Mouse (Mus musculus): ENCODE data around the gene Rrp1.
"Not testable (repeated sequence)": the region's sequence is repeated elsewhere in the genome, so short reads cannot be mapped to it uniquely, and the experiment has no call there.

The Rrp1 gene

GRCm38 (mm10) chr10:78425181-78426041 lies 12.6 kb upstream of the Rrp1 start, which contains the start of gene Cstb:
Gene Cstb, plus strand, starts transcription at chr10:78425669.
- peak; percentile 71 to 86 for DNase-seq (ENCODE audit: low spot score in 2 of 2)

GRCm38 (mm10) chr10:78422614-78423013 lies 9.8 kb upstream of the Rrp1 start:
- DNase-seq (ENCODE audit: low spot score in 2 of 2) = no peak

- DNase-seq (ENCODE audit: low spot score in 2 of 2) = no peak
Measured at GRCm38 (mm10) chr10:78420929-78421328, 8.1 kb upstream of the Rrp1 start.

GRCm38 (mm10) chr10:78418791-78419190 lies 5.9 kb upstream of the Rrp1 start:
- no peak for DNase-seq (ENCODE audit: low spot score in 2 of 2)

- no peak for DNase-seq (ENCODE audit: low spot score in 2 of 2)
Measured at GRCm38 (mm10) chr10:78417888-78418287, 5.0 kb upstream of the Rrp1 start.

GRCm38 (mm10) chr10:78414936-78415335 lies 2.1 kb upstream of the Rrp1 start:
- DNase-seq (ENCODE audit: low spot score in 2 of 2) = not testable (repeated sequence)

- no peak for DNase-seq (ENCODE audit: low spot score in 2 of 2)
Measured at GRCm38 (mm10) chr10:78413152-78413520, 293 bp upstream of the Rrp1 start.

GRCm38 (mm10) chr10:78411851-78412250 lies 992 bp downstream of the Rrp1 start:
- no peak for DNase-seq (ENCODE audit: low spot score in 2 of 2)

- no peak for DNase-seq (ENCODE audit: low spot score in 2 of 2)
Measured at GRCm38 (mm10) chr10:78409035-78409788, 3.6 kb downstream of the Rrp1 start.

GRCm38 (mm10) chr10:78407132-78407531 lies 5.7 kb downstream of the Rrp1 start:
- no peak for DNase-seq (ENCODE audit: low spot score in 2 of 2)

GRCm38 (mm10) chr10:78406152-78406551 lies 6.7 kb downstream of the Rrp1 start:
- DNase-seq (ENCODE audit: low spot score in 2 of 2) = no peak

- no peak for DNase-seq (ENCODE audit: low spot score in 2 of 2)
Measured at GRCm38 (mm10) chr10:78402301-78402922, 10.4 kb downstream of the Rrp1 start.

GRCm38 (mm10) chr10:78401127-78401526 lies 11.7 kb downstream of the Rrp1 start:
- no peak for DNase-seq (ENCODE audit: low spot score in 2 of 2)

- peak in 1 of 2 experiments; percentile 57 for DNase-seq (ENCODE audit: low spot score in 2 of 2)
Measured at GRCm38 (mm10) chr10:78399090-78399657, 13.7 kb downstream of the Rrp1 start.

- DNase-seq (ENCODE audit: low spot score in 2 of 2) = no peak
Measured at GRCm38 (mm10) chr10:78396625-78396885, 16.3 kb downstream of the Rrp1 start.

GRCm38 (mm10) chr10:78395819-78396624 lies 16.8 kb downstream of the Rrp1 start:
- DNase-seq (ENCODE audit: low spot score in 2 of 2) = peak; percentile 76 to 87

- no peak for DNase-seq (ENCODE audit: low spot score in 2 of 2)
Measured at GRCm38 (mm10) chr10:78395377-78395776, 17.5 kb downstream of the Rrp1 start.

GRCm38 (mm10) chr10:78392072-78392471 lies 20.8 kb downstream of the Rrp1 start:
- peak; percentile 71 to 76 for DNase-seq (ENCODE audit: low spot score in 2 of 2)

- no peak for DNase-seq (ENCODE audit: low spot score in 2 of 2)
Measured at GRCm38 (mm10) chr10:78390982-78391470, 21.8 kb downstream of the Rrp1 start.

GRCm38 (mm10) chr10:78388216-78388980 lies 24.4 kb downstream of the Rrp1 start:
- DNase-seq (ENCODE audit: low spot score in 2 of 2) = no peak
